Mouse (Mus musculus) gastrocnemius, adult 8-10 months (tissue): ENCODE measurements at regions not wholly inside any gene's neighbourhood (a gene's known extent, or its start where the extent isn't known, plus 50 kb on each side); places are given as distances from the start of the nearest gene placed in this dataset.

Experiments used
- DNase-seq, 2 experiments: peaks; one replicate each; pipeline ENCODE4 v3.0.0; 2022; ENCODE audit warnings: low spot score in 2 of 2

- no peak for DNase-seq
These were observed 80.0 kb downstream of the Tex36 start for GRCm38 (mm10) chr7:133521936-133522335.

GRCm38 (mm10) chr7:133518926-133519325 lies 83.0 kb downstream of the Tex36 start:
- no peak for DNase-seq

DNA sequence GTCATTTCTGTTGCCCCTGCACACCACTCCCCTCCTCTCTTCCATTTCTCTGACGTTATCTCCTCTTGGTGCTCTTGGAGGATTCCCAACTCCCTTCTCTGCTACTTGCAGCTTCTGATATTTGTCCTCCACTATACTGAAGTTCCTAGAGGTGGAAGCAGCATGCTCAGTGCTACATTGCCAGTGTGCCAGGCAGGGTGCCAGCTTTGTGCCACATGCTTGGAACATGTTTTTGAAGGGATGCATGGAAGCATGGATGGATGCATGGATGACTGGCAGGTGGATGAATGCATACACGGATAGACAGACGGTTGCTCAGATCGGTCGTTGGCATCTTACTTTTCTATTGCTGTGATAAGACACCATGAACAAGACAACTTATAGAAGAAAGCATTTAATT lies 84.4 kb downstream of the Tex36 start:
- DNase-seq = no peak

- DNase-seq = no peak
These were observed 91.0 kb downstream of the Tex36 start for GRCm38 (mm10) chr7:133510926-133511325.

GRCm38 (mm10) chr7:133509486-133509885 lies 92.5 kb downstream of the Tex36 start:
- no peak for DNase-seq

GRCm38 (mm10) chr7:133508370-133509012 lies 93.5 kb downstream of the Tex36 start:
- no peak for DNase-seq

GRCm38 (mm10) chr7:133505628-133506027 lies 96.3 kb downstream of the Tex36 start:
- no peak for DNase-seq

- DNase-seq = no peak
These were observed 98.0 kb downstream of the Tex36 start for GRCm38 (mm10) chr7:133503946-133504345.

DNA sequence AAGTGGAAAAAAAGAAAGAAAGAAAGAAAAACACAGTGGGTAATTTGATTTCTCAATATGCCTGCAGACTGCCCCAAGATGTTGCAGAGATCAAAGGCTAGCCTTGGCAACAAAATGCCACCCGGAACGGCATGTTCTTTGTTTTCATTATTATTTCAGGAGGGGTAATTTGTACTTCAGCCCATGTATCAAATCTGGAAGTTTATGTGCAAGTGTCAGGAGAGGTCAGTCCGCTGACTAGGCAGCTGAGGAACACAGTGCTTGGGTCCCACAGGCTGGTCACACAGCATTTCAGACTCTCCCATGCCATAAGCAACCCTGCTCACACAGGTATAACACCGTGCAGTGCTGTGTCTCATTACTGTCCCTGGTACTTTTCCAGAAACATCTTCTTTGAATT lies 99.2 kb downstream of the Tex36 start:
- no peak for DNase-seq

DNA sequence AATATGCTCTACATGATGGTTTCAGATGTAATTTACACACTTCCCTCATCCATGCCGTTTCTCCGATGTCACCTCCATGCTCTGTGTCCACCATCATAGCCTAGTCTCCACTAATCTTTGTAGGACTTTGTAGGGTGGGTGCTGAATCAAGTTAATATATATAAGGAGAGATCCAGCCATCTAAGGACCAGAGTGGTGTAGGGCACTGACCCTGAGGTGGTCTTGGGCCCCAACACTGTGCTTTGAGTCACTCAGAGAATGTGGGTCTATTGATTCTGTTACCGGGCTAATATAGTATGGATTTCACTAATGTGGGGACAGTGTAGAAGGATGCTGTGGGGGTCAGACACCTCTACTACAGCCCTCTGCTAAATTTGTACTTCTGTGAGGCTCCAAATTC lies 104.4 kb downstream of the Tex36 start:
- no peak for DNase-seq

DNA sequence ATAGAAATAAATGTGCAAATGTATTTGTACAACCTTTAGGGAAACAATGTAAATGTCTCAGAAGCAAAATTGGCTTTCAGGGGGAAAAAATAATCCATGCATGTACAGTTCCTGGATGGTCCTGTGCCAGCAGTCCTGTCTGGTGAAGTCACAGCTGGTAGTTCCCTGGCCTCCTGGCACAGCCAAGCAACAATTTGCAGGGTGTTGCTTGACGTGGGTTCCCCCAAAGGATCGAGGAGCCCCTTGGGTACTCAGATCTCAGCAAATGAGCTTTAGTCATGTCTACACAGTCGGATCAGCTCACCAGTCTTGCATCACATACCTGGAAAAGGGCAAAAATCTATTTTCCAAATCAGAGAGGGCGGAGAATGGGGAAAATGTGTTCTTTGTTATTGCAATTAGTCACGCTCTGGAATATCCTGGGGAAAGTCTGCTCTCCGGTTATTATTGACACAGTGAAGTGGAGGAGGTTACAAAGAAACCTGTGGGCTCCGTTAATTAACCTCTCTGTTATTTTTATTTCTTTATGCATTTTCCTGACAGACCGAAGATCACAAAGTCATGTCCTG lies 106.9 kb downstream of the Tex36 start:
- no peak for DNase-seq

DNA sequence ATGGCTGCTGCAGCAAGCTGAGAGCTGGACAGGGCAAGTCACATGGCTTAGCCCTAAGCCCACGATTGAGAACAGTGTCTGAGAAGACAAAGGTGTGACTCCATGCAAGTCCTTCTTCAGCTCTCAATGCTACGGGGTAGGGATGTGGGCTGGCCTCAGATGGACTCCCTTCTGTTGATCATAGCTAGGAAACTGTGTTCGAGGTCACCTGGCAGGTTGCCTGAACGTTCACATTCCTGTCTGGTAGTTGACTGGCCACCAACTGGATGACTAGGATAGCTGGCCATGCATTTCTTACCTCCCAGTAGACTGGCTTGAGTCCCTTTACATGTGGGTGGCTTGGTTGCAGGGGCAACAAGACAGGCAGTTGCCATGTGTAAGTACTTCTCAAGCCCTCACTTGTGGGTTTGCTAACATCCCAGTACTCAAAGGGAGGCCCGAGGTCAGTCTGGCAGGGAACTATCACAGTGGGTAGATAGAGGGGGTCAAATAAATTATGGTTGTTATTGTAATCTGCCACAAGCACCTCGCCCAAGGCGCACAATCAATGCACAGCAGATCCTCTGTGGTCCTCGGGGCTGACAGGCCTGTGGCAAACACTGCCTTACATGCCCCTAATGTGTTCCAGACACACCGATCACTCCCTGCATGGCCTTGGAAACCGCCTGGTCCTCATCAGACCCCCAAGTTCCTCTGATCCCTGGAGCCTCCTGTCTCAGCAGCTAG lies 107.5 kb downstream of the Tex36 start:
- no peak for DNase-seq

DNA sequence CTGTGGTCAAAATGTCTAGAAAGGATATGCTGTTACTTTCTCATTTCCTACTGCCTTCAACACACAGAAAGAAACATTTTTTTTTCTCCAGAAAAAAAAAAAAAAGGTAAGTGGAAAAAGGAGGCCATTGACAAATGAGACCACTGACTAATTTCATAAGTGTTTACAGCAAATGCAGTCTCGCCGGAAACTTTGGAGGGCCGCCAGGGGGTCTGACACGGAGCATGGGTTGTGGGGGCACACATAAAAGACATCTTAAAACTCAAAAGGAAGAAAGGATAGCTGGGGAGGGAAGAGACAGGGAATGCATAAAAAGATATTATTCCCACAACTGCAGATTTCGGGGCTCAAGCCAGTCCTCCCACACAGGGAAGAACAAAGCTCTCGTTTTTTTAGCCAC lies 109.3 kb downstream of the Tex36 start:
- DNase-seq = no peak

- no peak for DNase-seq
These were observed 113.9 kb downstream of the Tex36 start for GRCm38 (mm10) chr7:133487887-133488630.

DNA sequence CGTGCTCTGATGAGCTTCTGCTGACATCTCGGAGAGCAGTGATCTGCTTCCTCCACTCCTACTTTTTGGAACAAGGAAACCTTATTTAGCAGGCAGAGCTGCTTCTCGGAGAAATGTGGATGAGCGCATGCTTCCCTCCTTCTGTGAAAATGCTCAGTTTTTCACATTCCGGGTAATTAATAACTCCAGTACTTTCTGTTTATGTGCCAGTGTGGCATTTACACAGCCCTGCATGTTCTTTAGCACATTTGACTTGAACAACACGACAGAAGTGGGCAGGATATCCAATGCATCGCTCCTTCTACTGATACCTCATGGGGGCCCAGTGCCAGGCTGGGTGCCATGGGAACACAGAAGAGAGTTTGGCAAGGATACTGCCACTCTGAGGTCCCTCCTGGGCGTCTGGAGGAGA lies 117.5 kb downstream of the Tex36 start:
- no peak for DNase-seq

DNA sequence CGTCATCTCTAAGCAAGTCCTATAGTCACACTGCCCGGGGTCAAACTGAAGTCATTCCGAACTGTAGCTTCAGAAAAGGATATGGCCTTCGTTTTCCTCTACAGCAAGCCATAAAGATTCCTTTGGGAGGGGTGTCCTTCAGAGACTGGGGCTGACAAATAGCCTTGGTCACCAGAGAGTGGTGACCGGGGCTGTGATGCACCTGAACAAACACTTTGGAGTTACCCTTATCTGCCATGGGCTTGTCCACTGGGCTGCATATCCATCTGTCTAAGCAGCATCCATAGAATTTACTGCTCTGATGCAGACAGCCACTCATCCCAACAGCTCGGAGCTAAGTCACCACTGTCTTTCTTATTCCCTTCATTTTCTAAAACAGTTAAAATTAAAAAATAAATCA lies 120.4 kb downstream of the Tex36 start:
- DNase-seq = no peak

GRCm38 (mm10) chr7:133479679-133480078 lies 122.3 kb downstream of the Tex36 start:
- DNase-seq = no peak

DNA sequence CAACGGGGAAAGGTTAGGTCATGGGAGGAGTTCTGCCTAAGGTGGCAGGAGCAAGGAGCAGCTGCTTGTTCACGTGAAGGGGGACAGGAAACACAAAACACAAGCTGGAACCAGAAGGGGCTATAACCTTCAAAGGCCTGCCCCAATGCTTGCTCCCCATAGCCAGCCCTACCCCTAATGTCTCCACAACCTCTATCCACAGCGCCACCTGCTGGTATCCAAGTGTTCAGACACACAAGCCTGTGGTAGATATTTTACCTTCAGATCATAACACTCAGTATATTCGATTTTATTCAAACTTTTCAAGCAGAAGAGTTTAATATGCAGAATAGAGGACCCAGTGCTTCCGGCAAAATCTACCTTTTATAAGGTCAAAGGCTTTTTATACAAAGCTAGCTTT lies 124.0 kb downstream of the Tex36 start:
- DNase-seq = no peak

DNA sequence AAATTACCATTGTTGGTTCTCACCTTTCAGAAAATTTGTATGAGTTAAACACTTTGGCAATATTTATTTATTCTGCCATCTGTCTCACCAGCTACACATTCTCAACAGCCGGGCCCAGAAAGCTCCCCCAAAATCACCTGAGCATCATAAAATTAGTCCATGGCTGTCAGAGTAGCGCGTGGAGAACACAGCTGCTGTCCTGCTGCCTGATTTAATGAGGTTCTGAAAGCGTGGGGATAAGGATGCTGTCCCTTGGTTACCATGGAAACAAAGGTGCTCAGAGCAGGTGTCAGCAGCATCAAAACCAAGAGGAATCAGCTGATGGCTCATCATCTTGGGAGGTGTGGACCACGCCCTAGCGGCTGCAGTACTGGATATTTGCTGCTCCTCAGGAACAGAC lies 124.7 kb downstream of the Tex36 start:
- no peak for DNase-seq

- DNase-seq = no peak
These were observed 130.3 kb downstream of the Tex36 start for GRCm38 (mm10) chr7:133471706-133472105.

GRCm38 (mm10) chr7:133470620-133470958 lies 131.4 kb downstream of the Tex36 start:
- DNase-seq = no peak

DNA sequence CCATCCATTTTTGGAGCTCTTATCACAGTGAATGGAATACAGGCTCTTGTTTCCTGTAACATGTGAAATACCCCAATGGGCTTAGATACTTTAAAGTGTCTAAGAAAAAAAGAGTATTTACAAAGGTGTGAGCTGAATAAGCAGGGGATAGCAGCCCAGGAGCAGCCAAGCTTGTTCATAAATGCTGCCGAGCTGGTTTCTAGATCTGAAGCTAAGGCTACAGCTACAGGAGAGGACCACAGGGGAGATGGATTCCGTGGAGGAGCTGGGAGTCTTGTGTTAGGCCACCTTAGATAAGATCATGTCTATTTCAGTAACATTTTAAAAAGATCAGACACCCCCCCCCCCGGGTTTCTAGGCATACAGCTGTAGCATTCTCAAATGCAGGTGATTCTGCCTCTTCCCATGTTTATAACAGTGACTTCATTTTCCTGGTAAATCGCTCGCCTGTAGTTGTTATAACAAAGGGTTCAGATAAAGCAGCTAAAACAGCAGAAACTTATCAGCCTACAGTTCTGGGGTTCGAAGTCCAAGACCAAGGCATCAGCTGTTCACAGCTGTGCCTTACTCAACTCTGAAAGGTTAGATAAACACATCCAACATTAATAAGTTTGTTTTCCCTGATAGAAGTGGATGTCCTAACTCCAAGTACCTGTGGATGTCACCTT lies 131.9 kb downstream of the Tex36 start:
- DNase-seq = no peak
